Mouse (Mus musculus) bone marrow macrophage, adult 2 months (primary cell): ENCODE measurements around the gene Gon7.

Source experiments
- CTCF ChIP-seq: IDR thresholded peaks from 2 replicates; pipeline ENCODE4 v1.5.1; 2012; ENCODE audit warnings: low read depth, mild to moderate bottlenecking, low read length, moderate library complexity
- POLR2A ChIP-seq: IDR thresholded peaks from 2 replicates; pipeline ENCODE4 v1.6.1; 2012; ENCODE audit warnings: mild to moderate bottlenecking, low read depth, low read length, borderline replicate concordance

- TF ChIP-seq POLR2A (no peak), CTCF (no peak)
Observed at GRCm38 (mm10) chr12:102710851-102711375, 46.7 kb downstream of the Gon7 start.
